Mouse (Mus musculus) lung, postnatal 0 days (tissue): Measurements from ENCODE around the gene Pitpnc1.

Experiments used
- CTCF ChIP-seq: IDR thresholded peaks from 2 replicates; pipeline ENCODE4 v1.5.1; 2016; ENCODE audit warnings: antibody characterized with exemption, mild to moderate bottlenecking
- EP300 ChIP-seq: IDR thresholded peaks from 2 replicates; pipeline ENCODE4 v1.6.1; 2016; ENCODE audit warnings: antibody characterized with exemption, mild to moderate bottlenecking, control low read depth

DNA sequence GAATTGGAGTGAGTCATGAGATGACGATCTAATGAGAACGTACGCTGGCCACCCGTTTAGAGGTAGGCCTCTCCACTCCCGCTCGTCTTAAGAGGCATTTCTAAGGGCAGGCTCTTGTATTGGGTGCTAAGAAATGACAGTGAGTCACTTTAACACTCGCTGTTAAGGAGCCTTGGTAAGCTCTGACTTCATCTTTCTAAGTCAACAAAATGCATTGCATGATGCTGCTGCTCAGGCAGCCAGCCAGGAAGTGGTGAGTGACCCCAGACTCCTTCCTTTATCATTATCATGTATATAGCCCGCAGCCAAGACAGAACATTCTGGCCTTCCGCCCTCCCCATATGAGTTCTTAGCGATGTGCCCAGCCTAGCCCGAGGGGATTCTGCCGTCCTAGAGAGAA, 12.2 kb downstream of the Pitpnc1 start:
- TF ChIP-seq CTCF = no peak
- TF ChIP-seq EP300 = peak; percentile 43; the same call in 1 of the 2 replicates
